Mouse (Mus musculus): ENCODE measurements around the gene Ephb6. TPM values are rescaled to one million over a fixed set of nuclear protein-coding genes. Genes with fewer than 3 reads are reported as not detected.
A peak's percentile ranks its signal among the peaks of the same experiment; 100 is the strongest.

The Ephb6 gene
- polyA plus RNA-seq, 1 experiment from 2014 or later = 12.0 TPM

GRCm38 (mm10) chr6:41577297-41577696 lies 28.0 kb upstream of the Ephb6 start:
- Histone ChIP-seq H3K9me3 (no peaks in the 10 kb centered on the region), H3K4me1 (no peaks in the 10 kb centered on the region), H3K27ac (0 out of 2 replicates have a peak overlapping the region, but pooled peaks have one; percentile 21), H3K27me3 (replicated peaks) (no peaks in the 10 kb centered on the region), H3K4me3 (replicated peaks) (no peak overlapping the region), H3K9ac (no peak overlapping the region), H3K36me3 (no peaks in the 10 kb centered on the region), H3K4me2 (no peak overlapping the region)
- WGBS = 62% methylated on average over 5 of the region's 5 CpGs
- ATAC-seq (ENCODE audit: insufficient read depth, low FRiP score, low read depth) = no peak

GRCm38 (mm10) chr6:41581295-41581694 lies 24.0 kb upstream of the Ephb6 start:
- no peaks in the 10 kb centered on the region for H3K4me1 ChIP-seq
- no peaks in the 10 kb centered on the region for H3K36me3 ChIP-seq
- ATAC-seq (ENCODE audit: insufficient read depth, low FRiP score, low read depth) = no peak
- WGBS = 53% methylated on average over 7 of the region's 7 CpGs
- H3K4me3 ChIP-seq (replicated peaks) = no peak overlapping the region
- H3K27me3 ChIP-seq (replicated peaks) = no peaks in the 10 kb centered on the region
- no peak overlapping the region for H3K4me2 ChIP-seq
- H3K27ac ChIP-seq = no peak overlapping the region
- no peaks in the 10 kb centered on the region for H3K9me3 ChIP-seq
- H3K9ac ChIP-seq = no peak overlapping the region

GRCm38 (mm10) chr6:41582189-41582588 lies 23.1 kb upstream of the Ephb6 start:
- Histone ChIP-seq H3K27ac (no peak overlapping the region), H3K27me3 (replicated peaks) (no peaks in the 10 kb centered on the region), H3K4me1 (no peaks in the 10 kb centered on the region), H3K4me3 (replicated peaks) (no peak overlapping the region), H3K4me2 (no peak overlapping the region), H3K36me3 (no peaks in the 10 kb centered on the region), H3K9me3 (no peaks in the 10 kb centered on the region), H3K9ac (no peak overlapping the region)
- no peak for ATAC-seq (ENCODE audit: insufficient read depth, low FRiP score, low read depth)
- 71% methylated on average over 1 of the region's 1 CpGs for WGBS

GRCm38 (mm10) chr6:41604401-41605050 lies 756 bp upstream of the Ephb6 start:
- ATAC-seq (ENCODE audit: insufficient read depth, low FRiP score, low read depth) = peak; percentile 29
- Histone ChIP-seq H3K4me2 (peak overlapping the region; percentile 96), H3K27ac (peak overlapping the region; percentile 91), H3K9me3 (no peaks in the 10 kb centered on the region), H3K9ac (peak overlapping the region; percentile 68), H3K27me3 (replicated peaks) (no peaks in the 10 kb centered on the region), H3K4me3 (replicated peaks) (peak overlapping the region; percentile 81), H3K4me1 (0 out of 2 replicates have a peak, but pooled peaks cover 2% of the 10 kb centered on the region), H3K36me3 (no peaks in the 10 kb centered on the region)
- under 1% methylated on average over 23 of the region's 23 CpGs for WGBS

GRCm38 (mm10) chr6:41605794-41606104 lies 467 bp downstream of the Ephb6 start:
- peak overlapping the region; percentile 91; the same call in 1 of the 2 replicates for H3K27ac ChIP-seq
- peak overlapping the region; percentile 81 for H3K4me3 ChIP-seq (replicated peaks)
- 2% methylated on average over 7 of the region's 7 CpGs for WGBS
- no peaks in the 10 kb centered on the region for H3K36me3 ChIP-seq
- ATAC-seq (ENCODE audit: insufficient read depth, low FRiP score, low read depth) = peak; percentile 15; the same call in 1 of the 2 replicates
- peak overlapping the region; percentile 68; the same call in 1 of the 2 replicates for H3K9ac ChIP-seq
- no peaks in the 10 kb centered on the region for H3K9me3 ChIP-seq
- 0 out of 2 replicates have a peak, but pooled peaks cover 2% of the 10 kb centered on the region for H3K4me1 ChIP-seq
- peak overlapping the region; percentile 96 for H3K4me2 ChIP-seq
- no peaks in the 10 kb centered on the region for H3K27me3 ChIP-seq (replicated peaks)

GRCm38 (mm10) chr6:41606214-41606613 lies 932 bp downstream of the Ephb6 start:
- Histone ChIP-seq H3K9me3 (no peaks in the 10 kb centered on the region), H3K9ac (no peak overlapping the region; the same call in 1 of the 2 replicates), H3K4me1 (0 out of 2 replicates have a peak, but pooled peaks cover 2% of the 10 kb centered on the region), H3K36me3 (no peaks in the 10 kb centered on the region), H3K27ac (no peak overlapping the region), H3K27me3 (replicated peaks) (no peaks in the 10 kb centered on the region), H3K4me3 (replicated peaks) (peak overlapping the region; percentile 81), H3K4me2 (peak overlapping the region; percentile 96)
- no peak for ATAC-seq (ENCODE audit: insufficient read depth, low FRiP score, low read depth)
- WGBS = 15% methylated on average over 4 of the region's 4 CpGs

GRCm38 (mm10) chr6:41607637-41608036 lies 2.4 kb downstream of the Ephb6 start:
- H3K4me3 ChIP-seq (replicated peaks) = no peak overlapping the region
- H3K4me1 ChIP-seq = 0 out of 2 replicates have a peak, but pooled peaks cover 2% of the 10 kb centered on the region
- WGBS = 61% methylated on average over 5 of the region's 5 CpGs
- no peaks in the 10 kb centered on the region for H3K9me3 ChIP-seq
- ATAC-seq (ENCODE audit: insufficient read depth, low FRiP score, low read depth) = no peak
- H3K27me3 ChIP-seq (replicated peaks) = no peaks in the 10 kb centered on the region
- H3K36me3 ChIP-seq = no peaks in the 10 kb centered on the region
- H3K27ac ChIP-seq = no peak overlapping the region
- H3K4me2 ChIP-seq = no peak overlapping the region
- no peak overlapping the region for H3K9ac ChIP-seq

- H3K4me2 ChIP-seq = no peak overlapping the region
- H3K36me3 ChIP-seq = no peaks in the 10 kb centered on the region
- H3K4me3 ChIP-seq (replicated peaks) = no peak overlapping the region
- no peak for ATAC-seq (ENCODE audit: insufficient read depth, low FRiP score, low read depth)
- no peaks in the 10 kb centered on the region for H3K9me3 ChIP-seq
- no peaks in the 10 kb centered on the region for H3K4me1 ChIP-seq
- H3K27ac ChIP-seq = no peak overlapping the region
- H3K27me3 ChIP-seq (replicated peaks) = no peaks in the 10 kb centered on the region
- H3K9ac ChIP-seq = no peak overlapping the region
- WGBS = 83% methylated on average over 9 of the region's 9 CpGs
Observed at GRCm38 (mm10) chr6:41620173-41620798, 15.0 kb downstream of the Ephb6 start.

- Histone ChIP-seq H3K4me1 (no peaks in the 10 kb centered on the region), H3K36me3 (no peaks in the 10 kb centered on the region), H3K9ac (no peak overlapping the region), H3K4me2 (no peak overlapping the region), H3K4me3 (replicated peaks) (no peak overlapping the region), H3K27ac (no peak overlapping the region), H3K9me3 (no peaks in the 10 kb centered on the region), H3K27me3 (replicated peaks) (no peaks in the 10 kb centered on the region)
- 89% methylated on average over 12 of the region's 12 CpGs for WGBS
- no peak for ATAC-seq (ENCODE audit: insufficient read depth, low FRiP score, low read depth)
Observed at GRCm38 (mm10) chr6:41621241-41621990, 16.1 kb downstream of the Ephb6 start.

- H3K4me3 ChIP-seq (replicated peaks) = no peak overlapping the region
- ATAC-seq (ENCODE audit: insufficient read depth, low FRiP score, low read depth) = no peak
- H3K27me3 ChIP-seq (replicated peaks) = no peaks in the 10 kb centered on the region
- no peak overlapping the region for H3K9ac ChIP-seq
- H3K4me1 ChIP-seq = no peaks in the 10 kb centered on the region
- WGBS = 70% methylated on average over 9 of the region's 9 CpGs
- no peaks in the 10 kb centered on the region for H3K36me3 ChIP-seq
- no peak overlapping the region for H3K4me2 ChIP-seq
- H3K9me3 ChIP-seq = no peaks in the 10 kb centered on the region
- no peak overlapping the region for H3K27ac ChIP-seq
Observed at GRCm38 (mm10) chr6:41622661-41623060, 17.4 kb downstream of the Ephb6 start.

- Histone ChIP-seq H3K27me3 (replicated peaks) (no peaks in the 10 kb centered on the region), H3K4me1 (no peaks in the 10 kb centered on the region), H3K27ac (no peak overlapping the region), H3K4me2 (no peak overlapping the region), H3K9ac (no peak overlapping the region), H3K4me3 (replicated peaks) (no peak overlapping the region), H3K9me3 (no peaks in the 10 kb centered on the region), H3K36me3 (no peaks in the 10 kb centered on the region)
- ATAC-seq (ENCODE audit: insufficient read depth, low FRiP score, low read depth) = no peak
- WGBS = 68% methylated on average over 1 of the region's 1 CpGs
Observed at GRCm38 (mm10) chr6:41628180-41628579, 22.9 kb downstream of the Ephb6 start.

- Histone ChIP-seq H3K4me2 (no peak overlapping the region), H3K9ac (no peak overlapping the region), H3K27me3 (replicated peaks) (no peaks in the 10 kb centered on the region), H3K36me3 (no peaks in the 10 kb centered on the region), H3K4me3 (replicated peaks) (no peak overlapping the region), H3K4me1 (no peaks in the 10 kb centered on the region), H3K27ac (no peak overlapping the region), H3K9me3 (no peaks in the 10 kb centered on the region)
- no peak for ATAC-seq (ENCODE audit: insufficient read depth, low FRiP score, low read depth)
- 61% methylated on average over 2 of the region's 2 CpGs for WGBS
Observed at GRCm38 (mm10) chr6:41630791-41631190, 25.5 kb downstream of the Ephb6 start.
